Mouse (Mus musculus) embryonic fibroblast, embryonic 13.5 days (primary cell): ENCODE measurements at regions not wholly inside any gene's neighbourhood (a gene's known extent, or its start where the extent isn't known, plus 50 kb on each side); places are given as distances from the start of the nearest gene placed in this dataset.

Source experiments
- CTCF ChIP-seq: IDR thresholded peaks from 2 replicates; pipeline ENCODE4 v1.5.1; 2011; ENCODE audit warnings: mild to moderate bottlenecking, control low read depth, low read length, moderate library complexity, borderline replicate concordance; ENCODE audit not compliant: insufficient read depth
- POLR2A ChIP-seq: IDR thresholded peaks from 2 replicates; pipeline ENCODE4 v1.6.1; 2011; ENCODE audit warnings: low read depth, mild to moderate bottlenecking, control low read depth, low read length, moderate library complexity

GRCm38 (mm10) chr10:101038630-101039029, 448.3 kb downstream of the 1700017N19Rik start:
- no peak for TF ChIP-seq POLR2A
- TF ChIP-seq CTCF = no peak
